Mouse (Mus musculus) forebrain, embryonic 13.5 days (tissue): ENCODE results near the gene Chst2. TPM values are rescaled to one million over a fixed set of nuclear protein-coding genes. Genes with fewer than 3 reads are reported as not detected.

ENCODE experiments used
- ATAC-seq: fragments of 200-750 bp; cut with Nextera tagmentation; 2 replicates; pipeline ENCODE4 v1.8.0; 2017
- H3K27ac ChIP-seq: fragments of 300-500 bp; sonication (generic); 2 replicates; pipeline ENCODE4 v1.5.1; 2015; ENCODE audit warnings: inconsistent platforms, mild to moderate bottlenecking, moderate library complexity
- H3K27me3 ChIP-seq: fragments of 300-500 bp; sonication (generic); 2 replicates; pipeline ENCODE4 v1.6.1; 2015; ENCODE audit warnings: mild to moderate bottlenecking, inconsistent platforms
- H3K36me3 ChIP-seq: fragments of 300-500 bp; sonication (generic); 2 replicates; pipeline ENCODE4 v1.6.1; 2015; ENCODE audit warnings: mild to moderate bottlenecking, inconsistent platforms; ENCODE audit not compliant: poor library complexity, severe bottlenecking
- H3K4me1 ChIP-seq: fragments of 300-500 bp; sonication (generic); 2 replicates; pipeline ENCODE4 v1.6.1; 2015; ENCODE audit warnings: inconsistent platforms
- H3K4me2 ChIP-seq: fragments of 300-500 bp; sonication (generic); 2 replicates; pipeline ENCODE4 v1.6.1; 2015; ENCODE audit warnings: inconsistent platforms, mild to moderate bottlenecking, moderate library complexity
- H3K4me3 ChIP-seq: fragments of 300-500 bp; sonication (generic); 2 replicates; pipeline ENCODE4 v1.5.1; 2015; ENCODE audit warnings: mild to moderate bottlenecking, inconsistent platforms
- H3K9ac ChIP-seq: fragments of 300-500 bp; sonication (generic); 2 replicates; pipeline ENCODE4 v1.6.1; 2015; ENCODE audit warnings: mild to moderate bottlenecking, inconsistent platforms
- H3K9me3 ChIP-seq: fragments of 300-500 bp; sonication (generic); replicated peaks from 2 replicates; pipeline ENCODE4 v1.6.1; 2016; ENCODE audit warnings: inconsistent platforms
- WGBS: fragments of 180-500 bp; shearing (Covaris S2); methylation state at CpG from one replicate; pipeline ENCODE4 v1.1.7; 2015; 5-methylcytosine and 5-hydroxymethylcytosine counted together
- polyA plus RNA-seq: library from polyadenylated mRNA; unstranded; fragments of >200 nt; fragmentation: Nextera tagmentation; extraction: Ambion mirVana; gene quantifications from 2 replicates; pipeline ENCODE4 v1.2.1, GENCODE M21; 2015

Gene Chst2
- polyA plus RNA-seq, 1 experiment from 2014 or later: 8.8 TPM

DNA sequence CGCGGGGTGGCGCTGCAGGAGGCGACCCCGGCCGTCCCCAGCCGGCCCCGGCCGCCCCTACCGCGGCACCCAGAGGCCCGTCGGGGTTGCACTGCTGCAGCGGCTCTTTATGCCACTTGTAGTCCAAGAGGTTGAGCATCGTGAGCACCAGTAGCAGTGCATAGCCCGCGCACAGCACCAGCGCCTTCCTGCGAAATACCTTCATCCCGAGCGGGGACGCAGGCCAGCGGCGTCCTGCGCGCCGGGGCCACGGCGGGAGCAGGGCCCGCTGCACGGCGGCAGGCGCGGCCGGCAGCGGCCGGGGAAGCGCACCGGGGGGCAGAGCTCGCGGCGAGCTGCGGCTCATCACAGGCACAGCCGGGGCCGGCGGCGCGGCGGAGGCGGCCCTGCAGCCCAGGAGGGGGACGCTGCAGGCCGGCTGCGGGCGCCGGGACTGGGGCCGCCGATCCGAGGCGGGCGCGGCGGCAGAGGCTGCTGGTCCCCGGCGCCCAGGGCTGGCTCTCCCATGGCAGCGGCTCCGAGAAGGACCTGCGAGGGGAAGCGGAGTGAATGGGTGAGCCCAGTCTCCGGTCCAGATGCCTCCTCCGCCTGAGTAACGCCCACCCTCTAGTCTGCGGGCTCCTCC lies 464 bp downstream of the Chst2 start:
- under 1% methylated on average over 48 of the region's 72 CpGs for WGBS
- Histone ChIP-seq H3K4me3 (peak overlapping the region; percentile 81), H3K27me3 (0 out of 2 replicates have a peak, but pooled peaks cover 5% of the 10 kb centered on the region), H3K4me2 (peak overlapping the region; percentile 99), H3K4me1 (peaks cover 31% of the 10 kb centered on the region), H3K27ac (peak overlapping the region; percentile 87), H3K9ac (peak overlapping the region; percentile 91), H3K9me3 (no peaks in the 10 kb centered on the region), H3K36me3 (no peaks in the 10 kb centered on the region)
- ATAC-seq: peak; percentile 22

DNA sequence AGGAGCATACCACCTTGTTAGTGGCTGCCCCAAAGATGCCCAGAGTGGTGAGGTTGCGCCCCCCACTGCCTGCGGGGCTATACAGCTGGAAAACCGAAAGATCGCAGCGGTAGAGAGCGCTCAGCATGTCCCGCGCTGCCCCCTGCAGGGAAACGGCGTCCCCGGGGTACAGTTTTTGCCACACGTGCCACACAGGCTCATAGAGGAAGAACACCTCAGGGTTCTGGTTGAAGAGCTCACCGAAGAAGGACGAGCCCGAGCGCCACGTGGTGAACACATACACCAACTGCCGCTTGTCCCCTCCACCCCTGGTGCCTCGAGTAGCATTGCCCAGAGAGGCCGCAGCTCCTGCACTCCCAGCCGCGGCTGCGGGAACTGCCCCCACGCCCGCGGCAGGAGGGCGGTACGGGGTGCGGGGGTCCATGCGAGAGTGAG lies 994 bp downstream of the Chst2 start:
- no peaks in the 10 kb centered on the region for H3K36me3 ChIP-seq
- peak overlapping the region; percentile 99 for H3K4me2 ChIP-seq
- under 1% methylated on average over 30 of the region's 30 CpGs for whole genome bisulfite sequencing
- peak; percentile 42 for ATAC-seq
- 0 out of 2 replicates have a peak, but pooled peaks cover 5% of the 10 kb centered on the region for H3K27me3 ChIP-seq
- no peaks in the 10 kb centered on the region for H3K9me3 ChIP-seq
- H3K9ac ChIP-seq: peak overlapping the region; percentile 91
- H3K4me3 ChIP-seq: peak overlapping the region; percentile 81
- H3K4me1 ChIP-seq: peaks cover 31% of the 10 kb centered on the region
- H3K27ac ChIP-seq: no peak overlapping the region

DNA sequence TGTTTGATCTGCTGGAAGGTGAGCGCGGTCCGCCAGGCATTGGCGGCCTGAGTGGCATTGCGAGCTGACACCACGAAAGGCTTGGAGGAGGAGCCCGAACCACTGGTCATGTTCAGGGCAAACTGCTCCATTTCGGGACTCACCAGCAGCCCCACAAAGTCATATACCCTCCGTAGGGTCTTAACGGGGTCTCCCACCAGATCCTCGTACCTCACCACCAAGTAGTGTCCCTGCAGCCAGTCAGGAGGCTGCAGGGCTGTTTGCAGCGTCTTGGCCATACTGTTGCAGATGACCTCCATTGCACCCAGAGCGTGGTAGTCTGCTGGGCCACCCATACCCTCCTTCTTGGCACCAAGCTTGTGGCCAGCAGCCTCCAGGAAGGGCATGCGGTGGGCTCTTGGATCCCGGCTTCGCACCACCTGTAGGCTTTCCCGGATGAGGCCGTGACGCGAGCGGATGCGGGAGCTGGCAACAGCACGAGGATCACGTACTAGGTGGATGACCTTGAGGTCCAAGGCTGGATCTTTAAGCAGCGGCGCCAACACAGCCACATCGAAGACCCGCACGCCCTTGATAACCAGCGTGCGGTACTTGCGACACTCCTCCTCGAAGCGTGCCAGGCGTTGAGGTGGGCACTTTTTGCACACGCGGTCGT lies 1.6 kb downstream of the Chst2 start:
- Histone ChIP-seq H3K9ac (peak overlapping the region; percentile 91), H3K9me3 (no peaks in the 10 kb centered on the region), H3K36me3 (no peaks in the 10 kb centered on the region), H3K27ac (no peak overlapping the region), H3K4me1 (peaks cover 31% of the 10 kb centered on the region), H3K27me3 (0 out of 2 replicates have a peak, but pooled peaks cover 5% of the 10 kb centered on the region), H3K4me2 (peak overlapping the region; percentile 99), H3K4me3 (peak overlapping the region; percentile 81)
- WGBS: 66% methylated on average over 38 of the region's 38 CpGs
- no peak for ATAC-seq

DNA sequence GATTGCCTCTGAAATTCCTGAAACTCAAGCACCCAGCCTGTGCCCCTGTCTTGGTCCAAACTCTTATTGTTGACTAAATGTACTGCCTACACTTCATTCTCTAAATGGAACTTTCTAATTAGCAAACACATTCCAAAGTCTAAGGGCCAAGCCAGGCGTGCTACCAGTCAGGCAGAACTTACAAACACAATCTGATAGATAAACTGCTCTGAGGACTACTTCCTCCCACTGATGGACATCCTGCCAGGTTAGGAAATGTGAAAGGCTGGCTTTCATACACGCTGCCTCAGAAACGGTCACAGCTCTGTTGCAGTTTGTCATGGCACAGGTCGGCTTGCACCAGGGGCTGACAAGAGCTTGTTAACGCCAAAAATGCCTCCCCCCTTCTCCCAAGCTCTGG lies 4.8 kb downstream of the Chst2 start:
- H3K27me3 ChIP-seq: no peaks in the 10 kb centered on the region
- H3K9me3 ChIP-seq: no peaks in the 10 kb centered on the region
- no peak overlapping the region for H3K4me2 ChIP-seq
- H3K36me3 ChIP-seq: no peaks in the 10 kb centered on the region
- H3K27ac ChIP-seq: no peak overlapping the region
- no peak overlapping the region for H3K9ac ChIP-seq
- peaks cover 24% of the 10 kb centered on the region for H3K4me1 ChIP-seq
- no peak overlapping the region for H3K4me3 ChIP-seq
- no peak for ATAC-seq
- 31% methylated on average over 5 of the region's 5 CpGs for WGBS

DNA sequence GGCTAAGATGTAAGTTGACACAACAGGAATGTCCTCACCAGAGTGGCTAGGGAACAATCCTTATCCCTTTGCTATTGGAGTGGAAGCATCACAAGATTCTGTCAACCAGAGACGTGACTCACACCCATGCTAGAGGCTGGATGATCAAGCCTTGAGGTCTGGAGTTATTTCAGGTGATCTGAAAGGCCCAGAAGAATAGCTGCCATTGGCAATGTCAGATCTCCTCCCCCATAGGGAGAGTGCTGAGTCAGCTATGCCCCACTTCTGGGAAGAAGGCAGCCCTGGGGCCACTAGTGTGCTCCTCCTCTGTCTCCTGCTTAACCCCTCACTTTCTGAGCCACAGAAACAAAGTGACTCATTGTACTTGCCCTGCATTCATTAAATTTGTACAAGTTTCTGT lies 14.5 kb downstream of the Chst2 start:
- 50% methylated on average over 1 of the region's 1 CpGs for WGBS

DNA sequence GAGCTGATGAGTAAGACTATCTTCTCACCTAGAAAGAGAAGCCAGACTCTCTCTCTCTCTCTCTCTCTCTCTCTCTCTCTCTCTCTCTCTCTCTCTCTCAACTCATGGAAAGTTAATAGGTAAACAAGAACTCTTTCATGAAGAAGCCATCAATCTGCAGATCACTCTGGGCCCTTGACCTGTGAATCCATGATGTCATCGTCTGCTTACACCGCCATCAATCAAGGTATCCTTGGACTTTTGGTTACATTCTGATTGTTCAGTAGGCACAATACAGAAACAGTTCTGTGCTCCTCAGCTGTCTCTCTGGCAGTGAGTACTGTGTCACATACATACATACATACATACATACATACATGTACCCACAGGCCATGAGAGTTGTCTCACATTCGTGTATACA lies 16.6 kb downstream of the Chst2 start:
- H3K9me3 ChIP-seq: no peaks in the 10 kb centered on the region
- 92% methylated on average over 3 of the region's 3 CpGs for WGBS
- ATAC-seq: no peak
- no peak overlapping the region for H3K9ac ChIP-seq
- H3K27ac ChIP-seq: no peak overlapping the region
- no peak overlapping the region for H3K4me3 ChIP-seq
- H3K36me3 ChIP-seq: no peaks in the 10 kb centered on the region
- H3K27me3 ChIP-seq: no peaks in the 10 kb centered on the region
- H3K4me2 ChIP-seq: no peak overlapping the region
- H3K4me1 ChIP-seq: no peaks in the 10 kb centered on the region

More for the DNA sequence above, 14.5 kb downstream of the Chst2 start:
- no peak for ATAC-seq
- H3K27me3 ChIP-seq: no peaks in the 10 kb centered on the region
- no peak overlapping the region for H3K27ac ChIP-seq
- no peak overlapping the region for H3K4me2 ChIP-seq
- H3K4me1 ChIP-seq: no peaks in the 10 kb centered on the region
- no peak overlapping the region for H3K9ac ChIP-seq
- H3K36me3 ChIP-seq: no peaks in the 10 kb centered on the region
- H3K9me3 ChIP-seq: no peaks in the 10 kb centered on the region
- no peak overlapping the region for H3K4me3 ChIP-seq

DNA sequence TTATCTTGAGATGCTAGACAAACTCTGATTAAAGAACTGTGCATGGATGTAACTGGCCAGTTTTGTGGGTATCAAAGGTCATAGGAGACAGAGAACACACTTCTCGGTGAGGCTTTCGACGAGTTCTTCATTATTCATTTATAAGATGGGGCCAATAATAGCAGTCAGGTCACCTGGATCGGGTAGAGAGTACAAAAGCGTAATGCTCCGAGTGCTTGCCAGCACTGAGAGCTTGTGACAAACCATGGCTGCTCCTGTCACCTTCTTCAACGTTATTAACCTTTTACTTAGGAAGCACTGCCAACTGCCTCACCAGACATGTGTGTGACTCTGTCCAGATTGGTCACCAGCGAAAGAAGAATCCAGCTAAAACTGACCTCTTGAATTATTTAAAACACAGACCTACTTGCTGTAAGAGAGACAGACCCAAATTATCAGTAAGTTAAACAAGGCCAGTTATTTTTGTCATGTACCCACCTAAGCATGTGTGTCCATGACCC lies 18.6 kb downstream of the Chst2 start:
- no peaks in the 10 kb centered on the region for H3K4me1 ChIP-seq
- no peak overlapping the region for H3K27ac ChIP-seq
- H3K9ac ChIP-seq: no peak overlapping the region
- no peak for ATAC-seq
- 86% methylated on average over 8 of the region's 8 CpGs for WGBS
- no peaks in the 10 kb centered on the region for H3K36me3 ChIP-seq
- H3K9me3 ChIP-seq: no peaks in the 10 kb centered on the region
- no peaks in the 10 kb centered on the region for H3K27me3 ChIP-seq
- no peak overlapping the region for H3K4me3 ChIP-seq
- no peak overlapping the region for H3K4me2 ChIP-seq

DNA sequence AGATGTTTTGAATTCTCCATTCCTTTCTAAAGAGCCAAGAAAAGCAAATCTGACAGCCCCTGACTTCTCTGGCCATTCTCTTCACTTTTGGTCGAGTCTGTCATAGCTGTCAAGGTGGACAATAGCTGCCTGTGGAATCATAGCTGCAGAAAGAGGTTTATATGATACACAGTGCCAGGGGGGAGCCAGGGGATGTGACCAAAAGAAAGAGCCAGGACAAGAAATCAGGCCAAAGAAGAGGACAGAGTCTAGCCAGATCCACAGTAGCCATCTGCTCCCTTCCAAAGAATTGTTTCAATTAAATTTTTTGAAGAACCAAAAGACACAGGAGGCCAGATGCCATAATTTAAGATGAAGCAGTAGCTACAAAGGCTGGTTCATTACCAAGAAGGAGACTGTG lies 30.6 kb downstream of the Chst2 start:
- 58% methylated on average over 1 of the region's 1 CpGs for WGBS
- H3K36me3 ChIP-seq: no peaks in the 10 kb centered on the region
- H3K27me3 ChIP-seq: no peaks in the 10 kb centered on the region
- no peak overlapping the region for H3K27ac ChIP-seq
- no peak overlapping the region for H3K4me2 ChIP-seq
- H3K9me3 ChIP-seq: no peaks in the 10 kb centered on the region
- no peak for ATAC-seq
- no peak overlapping the region for H3K4me3 ChIP-seq
- no peaks in the 10 kb centered on the region for H3K4me1 ChIP-seq
- no peak overlapping the region for H3K9ac ChIP-seq

DNA sequence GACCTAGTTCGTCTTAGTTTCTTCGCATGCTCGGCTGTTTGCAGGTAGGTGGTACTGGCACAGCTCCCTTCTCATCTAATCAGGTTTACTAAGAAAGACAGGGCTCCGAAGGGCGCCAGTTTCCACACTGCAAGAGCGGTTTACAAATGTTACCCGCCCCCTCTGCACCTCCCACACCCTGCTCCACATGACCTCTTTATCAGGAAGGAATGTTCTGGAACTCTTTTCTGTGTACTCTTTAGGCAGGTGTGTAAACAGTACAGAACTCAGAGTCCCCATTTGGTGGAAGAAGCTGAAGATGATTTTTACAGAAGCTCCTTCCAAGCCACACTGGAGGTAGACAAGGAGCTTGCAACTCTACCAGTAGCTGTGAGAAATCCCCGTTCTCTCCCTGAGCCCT lies 31.2 kb downstream of the Chst2 start:
- Histone ChIP-seq H3K4me3 (no peak overlapping the region), H3K4me1 (no peaks in the 10 kb centered on the region), H3K4me2 (no peak overlapping the region), H3K9ac (no peak overlapping the region), H3K36me3 (no peaks in the 10 kb centered on the region), H3K27ac (no peak overlapping the region), H3K27me3 (no peaks in the 10 kb centered on the region), H3K9me3 (no peaks in the 10 kb centered on the region)
- WGBS: 88% methylated on average over 8 of the region's 8 CpGs
- no peak for ATAC-seq

DNA sequence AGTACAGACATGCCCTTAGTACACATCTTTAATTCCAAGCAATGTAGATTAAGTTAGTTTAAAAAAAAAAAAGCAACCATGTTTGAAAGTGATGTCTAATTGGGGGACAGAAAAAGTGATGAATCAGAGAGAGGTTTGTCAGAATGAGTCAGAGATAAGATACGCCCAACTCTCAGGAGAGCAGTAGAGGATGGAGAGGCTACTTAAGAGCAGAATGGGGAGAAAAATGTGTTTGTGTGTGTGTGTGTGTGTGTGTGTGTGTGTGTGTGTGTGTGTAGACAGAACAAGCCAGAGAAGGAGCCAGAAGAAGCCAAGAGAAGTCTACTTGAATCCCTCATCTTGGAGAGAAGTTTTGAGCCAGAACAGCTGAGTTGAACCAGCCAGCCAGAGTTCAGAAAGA lies 32.8 kb downstream of the Chst2 start:
- no peak overlapping the region for H3K4me2 ChIP-seq
- H3K27me3 ChIP-seq: no peaks in the 10 kb centered on the region
- H3K27ac ChIP-seq: no peak overlapping the region
- no peak overlapping the region for H3K9ac ChIP-seq
- no peak for ATAC-seq
- 96% methylated on average over 1 of the region's 1 CpGs for WGBS
- H3K4me1 ChIP-seq: no peaks in the 10 kb centered on the region
- H3K4me3 ChIP-seq: no peak overlapping the region
- H3K9me3 ChIP-seq: no peaks in the 10 kb centered on the region
- H3K36me3 ChIP-seq: no peaks in the 10 kb centered on the region

DNA sequence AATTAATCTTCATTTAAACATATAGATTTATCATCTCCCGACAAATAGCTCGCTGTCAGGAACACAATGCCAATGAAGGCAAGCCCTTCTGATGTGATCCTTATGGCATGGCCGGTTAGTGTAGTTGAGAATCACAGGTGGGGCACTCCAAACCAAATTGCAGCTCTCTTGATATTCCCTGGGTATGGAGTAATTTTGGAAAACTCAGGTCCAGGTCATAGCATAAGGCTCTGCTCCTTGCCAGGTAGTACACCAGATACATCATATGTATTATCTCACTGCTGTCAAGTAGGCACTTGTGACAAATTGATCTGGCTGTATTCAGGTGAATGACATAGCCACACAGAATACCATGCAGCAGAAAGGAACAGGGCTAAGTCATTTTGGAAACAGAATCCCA lies 40.6 kb downstream of the Chst2 start:
- no peaks in the 10 kb centered on the region for H3K36me3 ChIP-seq
- ATAC-seq: no peak
- no peaks in the 10 kb centered on the region for H3K4me1 ChIP-seq
- no peak overlapping the region for H3K27ac ChIP-seq
- H3K9me3 ChIP-seq: no peaks in the 10 kb centered on the region
- no peak overlapping the region for H3K4me2 ChIP-seq
- no peak overlapping the region for H3K4me3 ChIP-seq
- no peaks in the 10 kb centered on the region for H3K27me3 ChIP-seq
- 93% methylated on average over 3 of the region's 3 CpGs for WGBS
- no peak overlapping the region for H3K9ac ChIP-seq

DNA sequence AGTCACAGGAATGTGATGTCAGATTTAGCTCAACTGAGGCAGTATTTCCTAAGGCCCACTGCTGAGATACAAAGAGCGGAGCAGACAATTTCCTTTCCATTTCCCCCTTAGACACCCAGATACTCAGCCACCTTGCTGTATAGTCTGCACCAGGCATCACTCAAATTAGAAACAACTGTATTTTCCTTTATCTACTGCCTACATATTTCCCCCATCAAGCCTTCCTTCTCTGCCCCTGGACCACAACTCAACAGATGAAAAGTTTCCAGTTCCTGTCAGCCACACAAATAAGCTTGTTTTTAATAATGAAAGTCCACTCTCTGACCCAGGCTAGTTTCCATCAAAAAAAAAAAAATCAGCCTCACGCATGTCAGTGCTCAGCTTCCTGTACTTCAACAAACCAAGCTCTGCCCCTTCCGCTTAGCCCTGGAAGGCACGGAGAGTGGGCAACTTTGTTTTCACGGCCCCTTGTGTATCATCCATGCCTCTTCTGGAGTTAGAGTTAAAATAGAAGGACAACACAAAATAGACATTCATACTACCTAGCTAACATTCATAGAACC lies 52.6 kb downstream of the Chst2 start:
- WGBS: 94% methylated on average over 5 of the region's 5 CpGs
- no peak overlapping the region for H3K4me3 ChIP-seq
- H3K9me3 ChIP-seq: no peaks in the 10 kb centered on the region
- no peak overlapping the region for H3K27ac ChIP-seq
- ATAC-seq: no peak
- H3K36me3 ChIP-seq: no peaks in the 10 kb centered on the region
- no peak overlapping the region for H3K9ac ChIP-seq
- no peaks in the 10 kb centered on the region for H3K27me3 ChIP-seq
- peaks cover 8% of the 10 kb centered on the region; the same call in 1 of the 2 replicates for H3K4me1 ChIP-seq
- H3K4me2 ChIP-seq: no peak overlapping the region
